In genomic region chr6:48568036-48568984, GRCm38 (mm10) we compare ENCODE assay signal across 10 mouse cellular contexts. TPM values are rescaled to one million over a fixed set of nuclear protein-coding genes. Genes with fewer than 3 reads are reported as not detected.
DNase-seq lines count a peak whose midpoint lies in the region; ATAC-seq and TF ChIP-seq lines count a peak whose summit lies in the region.
"Had no signal": no experiment of that assay in that cellular context is flagged by ENCODE, and none has a peak within 500 bp of the region (broad histone marks: within the 10 kb centered on the region; RNA-seq: fewer than 3 reads in every experiment).

No protein-coding gene starts in this region.

- H3K4me2 ChIP-seq in midbrain, embryonic 14.5 days (ENCODE audit: low read length) = no peak overlapping the region
- H3K4me2 ChIP-seq in midbrain, embryonic 16.5 days (ENCODE audit: low read length) = no peak overlapping the region
- H3K4me2 ChIP-seq in heart, embryonic 12.5 days = peak overlapping the region; percentile 28
- H3K4me2 ChIP-seq in kidney, postnatal 0 days (ENCODE audit: low read length) = peak overlapping the region; percentile 23; the same call in 1 of the 2 replicates
- no peak overlapping the region for H3K4me2 ChIP-seq in stomach, embryonic 14.5 days (replicated peaks; ENCODE audit: low read depth, low read length)

- H3K4me3 ChIP-seq in midbrain, embryonic 14.5 days (replicated peaks; ENCODE audit: low read depth, low read length) = no peak overlapping the region
- no peak overlapping the region for H3K4me3 ChIP-seq in midbrain, embryonic 16.5 days (ENCODE audit: low read depth, low read length)
- peak overlapping the region; percentile 17 for H3K4me3 ChIP-seq in cerebellum, adult 2 months (replicated peaks; ENCODE audit: insufficient read depth, low read depth, low read length)
- no peak overlapping the region for H3K4me3 ChIP-seq in heart, embryonic 12.5 days
- H3K4me3 ChIP-seq in kidney, postnatal 0 days (replicated peaks; ENCODE audit: low read depth, low read length) = no peak overlapping the region
- no peak overlapping the region for H3K4me3 ChIP-seq in stomach, embryonic 14.5 days (ENCODE audit: low read depth, low read length)
- H3K4me3 ChIP-seq: erythroblast, embryonic 14.5 days had no signal

- TF ChIP-seq POLR2A in cerebellum, adult 2 months (IDR thresholded peaks at IDR 0.05; ENCODE audit: borderline replicate concordance, insufficient read depth, low read length) = no peak

- 88% methylated on average over 21 of the region's 21 CpGs for WGBS in midbrain, embryonic 14.5 days
- 81% methylated on average over 21 of the region's 21 CpGs for WGBS in midbrain, embryonic 16.5 days
- whole genome bisulfite sequencing in cerebellum, adult 2 months = 11% methylated on average over 21 of the region's 21 CpGs
- 44% methylated on average over 21 of the region's 21 CpGs for WGBS in heart, embryonic 12.5 days
- 39% methylated on average over 21 of the region's 21 CpGs for WGBS in kidney, postnatal 0 days
- 60% methylated on average over 21 of the region's 21 CpGs for WGBS in stomach, embryonic 14.5 days

- no peak for TF ChIP-seq CTCF in cerebellum, adult 2 months (IDR thresholded peaks at IDR 0.05; ENCODE audit: borderline replicate concordance, insufficient read depth, low read depth, low read length)
- no peak for TF ChIP-seq CTCF in kidney, postnatal 0 days (IDR thresholded peaks at IDR 0.05; ENCODE audit: low read depth)

- H3K27me3 ChIP-seq in midbrain, embryonic 14.5 days (ENCODE audit: control insufficient read depth, insufficient read depth, low read length) = no peaks in the 10 kb centered on the region
- no peaks in the 10 kb centered on the region for H3K27me3 ChIP-seq in midbrain, embryonic 16.5 days (ENCODE audit: control insufficient read depth, insufficient read depth, low read depth, low read length)
- no peaks in the 10 kb centered on the region for H3K27me3 ChIP-seq in cerebellum, adult 2 months (ENCODE audit: control insufficient read depth, insufficient read depth, low read length)
- no peaks in the 10 kb centered on the region for H3K27me3 ChIP-seq in heart, embryonic 12.5 days (replicated peaks)
- no peaks in the 10 kb centered on the region for H3K27me3 ChIP-seq in kidney, postnatal 0 days (ENCODE audit: insufficient read depth, low read length)
- H3K27me3 ChIP-seq in stomach, embryonic 14.5 days (ENCODE audit: control insufficient read depth, insufficient read depth, low read length) = no peaks in the 10 kb centered on the region

- ATAC-seq in midbrain, embryonic 14.5 days (ENCODE audit: low FRiP score, low TSS enrichment) = no peak
- ATAC-seq in midbrain, embryonic 16.5 days = no peak
- peak; percentile 67 for ATAC-seq in heart, embryonic 12.5 days (ENCODE audit: insufficient number of reproducible peaks, low FRiP score)
- ATAC-seq in kidney, postnatal 0 days (replicated peaks; ENCODE audit: low FRiP score, low read depth) = peak; percentile 55
- no peak for ATAC-seq in stomach, embryonic 14.5 days (ENCODE audit: insufficient number of reproducible peaks, insufficient read depth, low FRiP score, low read depth)
- ATAC-seq in erythroblast, adult 5-6 weeks (replicated peaks; ENCODE audit: low FRiP score, poor library complexity, severe bottlenecking) = no peak
- ATAC-seq in CD4-positive, CD25-positive, alpha-beta regulatory T cell, adult 4 months = no peak

- H3K9ac ChIP-seq in midbrain, embryonic 14.5 days (replicated peaks; ENCODE audit: low read length) = no peak overlapping the region
- H3K9ac ChIP-seq in midbrain, embryonic 16.5 days (ENCODE audit: low read depth, low read length) = no peak overlapping the region
- no peak overlapping the region for H3K9ac ChIP-seq in heart, embryonic 12.5 days
- no peak overlapping the region for H3K9ac ChIP-seq in kidney, postnatal 0 days (ENCODE audit: low read depth, low read length)
- no peak overlapping the region for H3K9ac ChIP-seq in stomach, embryonic 14.5 days (replicated peaks; ENCODE audit: low read depth, low read length)

- peak; percentile 20 for DNase-seq in midbrain, embryonic 14.5 days
- peak; percentile 60 to 68 for DNase-seq in cerebellum, adult 2 months
- DNase-seq in kidney, postnatal 0 days (ENCODE audit: low spot score) = peak; percentile 77

- H3K4me1 ChIP-seq in midbrain, embryonic 14.5 days (ENCODE audit: control insufficient read depth, insufficient read depth, low read length) = no peaks in the 10 kb centered on the region
- H3K4me1 ChIP-seq in midbrain, embryonic 16.5 days (ENCODE audit: control insufficient read depth, insufficient read depth, low read length) = no peaks in the 10 kb centered on the region
- peaks cover 26% of the 10 kb centered on the region for H3K4me1 ChIP-seq in cerebellum, adult 2 months (ENCODE audit: control insufficient read depth, insufficient read depth, low read length)
- peaks cover 60% of the 10 kb centered on the region for H3K4me1 ChIP-seq in heart, embryonic 12.5 days (replicated peaks)
- peaks cover 30% of the 10 kb centered on the region for H3K4me1 ChIP-seq in kidney, postnatal 0 days (replicated peaks; ENCODE audit: insufficient read depth, low read length)
- H3K4me1 ChIP-seq in stomach, embryonic 14.5 days (ENCODE audit: control insufficient read depth, insufficient read depth, low read length) = peaks cover 38% of the 10 kb centered on the region; the same call in 1 of the 2 replicates

- H3K9me3 ChIP-seq in midbrain, embryonic 14.5 days (ENCODE audit: control insufficient read depth, low read length) = no peaks in the 10 kb centered on the region
- H3K9me3 ChIP-seq in midbrain, embryonic 16.5 days (replicated peaks; ENCODE audit: control insufficient read depth, low read length, poor library complexity, severe bottlenecking) = no peaks in the 10 kb centered on the region
- no peaks in the 10 kb centered on the region for H3K9me3 ChIP-seq in heart, embryonic 12.5 days (replicated peaks)
- no peaks in the 10 kb centered on the region for H3K9me3 ChIP-seq in kidney, postnatal 0 days (replicated peaks; ENCODE audit: low read length)
- H3K9me3 ChIP-seq in stomach, embryonic 14.5 days (ENCODE audit: control insufficient read depth, low read depth, low read length) = no peaks in the 10 kb centered on the region

- H3K27ac ChIP-seq in midbrain, embryonic 14.5 days (replicated peaks; ENCODE audit: low read depth, low read length) = no peak overlapping the region
- H3K27ac ChIP-seq in midbrain, embryonic 16.5 days (ENCODE audit: low read length) = no peak overlapping the region
- peak overlapping the region; percentile 24; the same call in 1 of the 2 replicates for H3K27ac ChIP-seq in cerebellum, adult 2 months (ENCODE audit: insufficient read depth, low read length)
- H3K27ac ChIP-seq in heart, embryonic 12.5 days (ENCODE audit: poor library complexity, severe bottlenecking) = peak overlapping the region; percentile 45
- peak overlapping the region; percentile 72 for H3K27ac ChIP-seq in kidney, postnatal 0 days
- H3K27ac ChIP-seq in stomach, embryonic 14.5 days (ENCODE audit: low read length) = peak overlapping the region; percentile 44; the same call in 1 of the 2 replicates

- peaks cover 39% of the 10 kb centered on the region; the same call in 1 of the 2 replicates for H3K36me3 ChIP-seq in midbrain, embryonic 14.5 days (ENCODE audit: control insufficient read depth, insufficient read depth, low read length)
- H3K36me3 ChIP-seq in midbrain, embryonic 16.5 days (ENCODE audit: control insufficient read depth, insufficient read depth, low read length) = peaks cover 19% of the 10 kb centered on the region
- peaks cover 16% of the 10 kb centered on the region for H3K36me3 ChIP-seq in heart, embryonic 12.5 days
- H3K36me3 ChIP-seq in kidney, postnatal 0 days (ENCODE audit: insufficient read depth, low read length) = no peaks in the 10 kb centered on the region
- no peaks in the 10 kb centered on the region for H3K36me3 ChIP-seq in stomach, embryonic 14.5 days (ENCODE audit: control insufficient read depth, insufficient read depth, low read length)

RNA-seq across cellular contexts. Expression of gene Rarres2, which starts 4.3 kb away (rescaled TPM):
- 1.5 and 3.6 TPM in 2 replicates for polyA plus RNA-seq in midbrain, embryonic 14.5 days (2014; fragmentation: Nextera tagmentation; extraction: Ambion mirVana)
- polyA plus RNA-seq in midbrain, embryonic 16.5 days (2015; fragmentation: Nextera tagmentation; extraction: Ambion mirVana) = 5.3 and 5.7 TPM in 2 replicates
- polyA plus RNA-seq in cerebellum, adult 2 months (2012; rRNA removed) = 13.7 and 21.6 TPM in 2 replicates
- polyA plus RNA-seq in heart, embryonic 12.5 days (2016; fragmentation: Nextera tagmentation; extraction: Ambion mirVana) = 24.7 and 26.4 TPM in 2 replicates
- 66.8 and 80.3 TPM in 2 replicates for polyA plus RNA-seq in kidney, postnatal 0 days (2015; fragmentation: Nextera tagmentation; extraction: Ambion mirVana)
- polyA plus RNA-seq in stomach, embryonic 14.5 days (2014; fragmentation: Nextera tagmentation; extraction: Ambion mirVana) = 88.6 and 91.1 TPM in 2 replicates
- total RNA-seq in erythroblast, adult 5-6 weeks (2015; ENCODE audit: low replicate concordance) = not detected in 2 replicates
- total RNA-seq in erythroblast, adult 5-6 weeks (2017; ENCODE audit: low replicate concordance) = not detected in 2 replicates
- polyA plus RNA-seq in CD4-positive, CD25-positive, alpha-beta regulatory T cell, adult 4 months (2017; shearing (Covaris generic)) = under 1 TPM in 1 of 2 experiments, not detected in 1; 0.55 TPM
- total RNA-seq: MEL had no signal
- polyA plus RNA-seq: erythroblast, embryonic 14.5 days had no signal

RNA-seq across cellular contexts. Expression of gene Lrrc61, which starts 13.7 kb away (rescaled TPM):
- 11.0 and 20.1 TPM in 2 replicates for polyA plus RNA-seq in midbrain, embryonic 14.5 days (2014; fragmentation: Nextera tagmentation; extraction: Ambion mirVana)
- 27.5 and 27.9 TPM in 2 replicates for polyA plus RNA-seq in midbrain, embryonic 16.5 days (2015; fragmentation: Nextera tagmentation; extraction: Ambion mirVana)
- polyA plus RNA-seq in cerebellum, adult 2 months (2012; rRNA removed) = 30.0 and 33.1 TPM in 2 replicates
- polyA plus RNA-seq in heart, embryonic 12.5 days (2016; fragmentation: Nextera tagmentation; extraction: Ambion mirVana) = 8.6 and 9.1 TPM in 2 replicates
- 11.5 and 11.9 TPM in 2 replicates for polyA plus RNA-seq in kidney, postnatal 0 days (2015; fragmentation: Nextera tagmentation; extraction: Ambion mirVana)
- polyA plus RNA-seq in stomach, embryonic 14.5 days (2014; fragmentation: Nextera tagmentation; extraction: Ambion mirVana) = 4.6 and 7.7 TPM in 2 replicates
- total RNA-seq in erythroblast, adult 5-6 weeks (2015; ENCODE audit: low replicate concordance) = 2.3 and 8.4 TPM in 2 replicates
- total RNA-seq in erythroblast, adult 5-6 weeks (2017; ENCODE audit: low replicate concordance) = 0.94 and 10.3 TPM in 2 replicates
- polyA plus RNA-seq in CD4-positive, CD25-positive, alpha-beta regulatory T cell, adult 4 months (2017; shearing (Covaris generic)) = 10 to 100 TPM; 33.3 to 54.7 TPM
- total RNA-seq: MEL had no signal

RNA-seq across cellular contexts. Expression of gene Gm45021, which starts 21.1 kb away (rescaled TPM):
- polyA plus RNA-seq in midbrain, embryonic 14.5 days (2014; fragmentation: Nextera tagmentation; extraction: Ambion mirVana) = not detected in 2 replicates
- polyA plus RNA-seq in midbrain, embryonic 16.5 days (2015; fragmentation: Nextera tagmentation; extraction: Ambion mirVana) = not detected in 2 replicates
- polyA plus RNA-seq in cerebellum, adult 2 months (2012; rRNA removed) = not detected in 2 replicates
- 1.5 TPM in 1 of 2 replicates, not detected in the other for polyA plus RNA-seq in heart, embryonic 12.5 days (2016; fragmentation: Nextera tagmentation; extraction: Ambion mirVana)
- 0.38 TPM in 1 of 2 replicates, not detected in the other for polyA plus RNA-seq in kidney, postnatal 0 days (2015; fragmentation: Nextera tagmentation; extraction: Ambion mirVana)
- not detected in 2 replicates for polyA plus RNA-seq in stomach, embryonic 14.5 days (2014; fragmentation: Nextera tagmentation; extraction: Ambion mirVana)
- total RNA-seq in erythroblast, adult 5-6 weeks (2015; ENCODE audit: low replicate concordance) = not detected in 2 replicates
- not detected in 2 replicates for total RNA-seq in erythroblast, adult 5-6 weeks (2017; ENCODE audit: low replicate concordance)
- not detected for polyA plus RNA-seq in CD4-positive, CD25-positive, alpha-beta regulatory T cell, adult 4 months (2017; shearing (Covaris generic))
- total RNA-seq: MEL had no signal
- polyA plus RNA-seq: erythroblast, embryonic 14.5 days had no signal

RNA-seq across cellular contexts. Expression of gene Repin1, which starts 25.4 kb away (rescaled TPM):
- polyA plus RNA-seq in midbrain, embryonic 14.5 days (2014; fragmentation: Nextera tagmentation; extraction: Ambion mirVana) = 44.3 and 47.0 TPM in 2 replicates
- polyA plus RNA-seq in midbrain, embryonic 16.5 days (2015; fragmentation: Nextera tagmentation; extraction: Ambion mirVana) = 48.2 and 48.8 TPM in 2 replicates
- polyA plus RNA-seq in cerebellum, adult 2 months (2012; rRNA removed) = 98.5 and 109 TPM in 2 replicates
- polyA plus RNA-seq in heart, embryonic 12.5 days (2016; fragmentation: Nextera tagmentation; extraction: Ambion mirVana) = 32.1 and 32.7 TPM in 2 replicates
- 37.4 and 43.5 TPM in 2 replicates for polyA plus RNA-seq in kidney, postnatal 0 days (2015; fragmentation: Nextera tagmentation; extraction: Ambion mirVana)
- 27.1 and 27.5 TPM in 2 replicates for polyA plus RNA-seq in stomach, embryonic 14.5 days (2014; fragmentation: Nextera tagmentation; extraction: Ambion mirVana)
- total RNA-seq in erythroblast, adult 5-6 weeks (2015; ENCODE audit: low replicate concordance) = 2.3 TPM in 2 replicates
- total RNA-seq in erythroblast, adult 5-6 weeks (2017; ENCODE audit: low replicate concordance) = 3.9 TPM in 1 of 2 replicates, not detected in the other
- polyA plus RNA-seq in CD4-positive, CD25-positive, alpha-beta regulatory T cell, adult 4 months (2017; shearing (Covaris generic)) = 1 to 10 TPM in 1 of 2 experiments, under 1 TPM in 1; 1.00 to 1.9 TPM
- total RNA-seq: MEL had no signal

RNA-seq across cellular contexts. Expression of gene Gm44965, which starts 25.4 kb away (rescaled TPM):
- polyA plus RNA-seq in midbrain, embryonic 14.5 days (2014; fragmentation: Nextera tagmentation; extraction: Ambion mirVana) = 0.94 TPM in 1 of 2 replicates, not detected in the other
- polyA plus RNA-seq in midbrain, embryonic 16.5 days (2015; fragmentation: Nextera tagmentation; extraction: Ambion mirVana) = not detected in 2 replicates
- not detected in 2 replicates for polyA plus RNA-seq in cerebellum, adult 2 months (2012; rRNA removed)
- not detected in 2 replicates for polyA plus RNA-seq in heart, embryonic 12.5 days (2016; fragmentation: Nextera tagmentation; extraction: Ambion mirVana)
- polyA plus RNA-seq in kidney, postnatal 0 days (2015; fragmentation: Nextera tagmentation; extraction: Ambion mirVana) = not detected in 2 replicates
- polyA plus RNA-seq in stomach, embryonic 14.5 days (2014; fragmentation: Nextera tagmentation; extraction: Ambion mirVana) = not detected in 2 replicates
- not detected in 2 replicates for total RNA-seq in erythroblast, adult 5-6 weeks (2015; ENCODE audit: low replicate concordance)
- not detected in 2 replicates for total RNA-seq in erythroblast, adult 5-6 weeks (2017; ENCODE audit: low replicate concordance)
- polyA plus RNA-seq in CD4-positive, CD25-positive, alpha-beta regulatory T cell, adult 4 months (2017; shearing (Covaris generic)) = not detected
- total RNA-seq: MEL had no signal
- polyA plus RNA-seq: erythroblast, embryonic 14.5 days had no signal

Comparison
In these comparisons a context has a peak if more than half of its experiments do, and no peak if none do; other contexts are left out.
1. ATAC-seq: peak in heart, embryonic 12.5 days (single experiment) and kidney, postnatal 0 days (single experiment); none in midbrain, embryonic 14.5 days (single experiment), midbrain, embryonic 16.5 days (single experiment), stomach, embryonic 14.5 days (single experiment), erythroblast, adult 5-6 weeks (single experiment) and CD4-positive, CD25-positive, alpha-beta regulatory T cell, adult 4 months (single experiment).
2. DNase-seq: peak in every context shown above with its lines; median percentile 77 in kidney, postnatal 0 days; 64 in cerebellum, adult 2 months; 20 in midbrain, embryonic 14.5 days.
3. H3K27ac ChIP-seq: peak in cerebellum, adult 2 months (single experiment), heart, embryonic 12.5 days (single experiment), kidney, postnatal 0 days (single experiment) and stomach, embryonic 14.5 days (single experiment); none in midbrain, embryonic 14.5 days (single experiment) and midbrain, embryonic 16.5 days (single experiment).
4. H3K4me2 ChIP-seq: peak in heart, embryonic 12.5 days (single experiment) and kidney, postnatal 0 days (single experiment); none in midbrain, embryonic 14.5 days (single experiment), midbrain, embryonic 16.5 days (single experiment) and stomach, embryonic 14.5 days (single experiment).